Mouse (Mus musculus) bone marrow, adult 2 months (tissue): ENCODE results near the gene Flt1.

Experiments used
- CTCF ChIP-seq: fragments of 200-500 bp; IDR thresholded peaks from 2 replicates; pipeline ENCODE4 v1.5.1; 2011; ENCODE audit warnings: low read length, control low read depth; ENCODE audit not compliant: control insufficient read depth, insufficient read depth
- POLR2A ChIP-seq: fragments of 200-500 bp; IDR thresholded peaks from 2 replicates; pipeline ENCODE4 v1.6.1; 2011; ENCODE audit warnings: low read depth, mild to moderate bottlenecking, control low read depth, low read length, borderline replicate concordance; ENCODE audit not compliant: control insufficient read depth

DNA sequence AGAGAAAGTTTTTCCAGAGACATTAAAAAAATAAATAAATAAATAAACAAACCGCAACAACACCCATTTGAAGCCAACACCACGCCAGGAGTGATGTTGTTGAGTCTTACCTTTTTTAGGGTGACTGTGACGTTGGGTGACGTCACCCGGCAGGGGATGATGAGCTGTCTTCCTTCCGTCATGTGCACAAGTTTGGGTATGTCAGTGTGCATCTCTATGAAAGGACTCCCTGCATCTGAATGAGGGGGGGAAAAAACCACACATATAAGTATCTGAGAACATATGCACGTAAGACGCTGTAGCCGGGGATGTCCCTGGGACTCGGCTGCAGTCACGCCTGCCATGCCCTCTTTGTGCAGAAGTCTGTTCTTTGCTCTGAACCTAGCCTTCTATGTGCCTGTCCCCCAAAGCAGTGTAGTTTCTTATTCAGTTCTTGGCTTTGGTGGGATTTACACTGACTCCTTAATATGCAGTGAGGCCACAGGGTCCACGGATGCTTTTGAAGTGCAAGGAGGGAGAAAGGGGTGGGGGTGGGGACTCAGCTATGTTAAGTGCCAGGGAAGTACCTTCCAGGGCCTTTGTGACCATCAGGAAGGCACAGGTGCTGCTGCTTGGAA, 42.0 kb downstream of the Flt1 start:
- TF ChIP-seq CTCF (no peak), POLR2A (no peak)
